Mouse (Mus musculus): ENCODE results near the gene Ubqln1.
A peak's percentile ranks its signal among the peaks of the same experiment; 100 is the strongest.

GRCm38 (mm10) chr13:58131692-58132091, 83.8 kb downstream of the Ubqln1 start:
- 0 out of 2 replicates have a peak, but pooled peaks have one; percentile 16 for TF ChIP-seq CTCF (IDR thresholded peaks at IDR 0.05; ENCODE audit: low read depth)
- TF ChIP-seq EP300 (IDR thresholded peaks at IDR 0.05; ENCODE audit: low read depth) = no peak

Data from liver, postnatal 0 days (tissue).